Mouse (Mus musculus) common myeloid progenitor, adult 5-6 weeks (primary cell): Measurements from ENCODE around the gene Ubxn10. TPM values are rescaled to one million over a fixed set of nuclear protein-coding genes. Genes with fewer than 3 reads are reported as not detected.

Experiments
- ATAC-seq: replicated peaks from 2 replicates; pipeline ENCODE4 v1.8.0; 2016; ENCODE audit warnings: low read depth, mild to moderate bottlenecking, moderate TSS enrichment, inconsistent platforms; ENCODE audit not compliant: poor library complexity, severe bottlenecking
- total RNA-seq: library from RNA; stranded (forward); fragments of 200-1000, 187-1606 nt; gene quantifications from 2 replicates; pipeline ENCODE4 v1.2.3, GENCODE M21; 2017

Gene Ubxn10
- total RNA-seq, 1 experiment from 2014 or later: not detected

- ATAC-seq: no peak
These were observed 66.7 kb downstream of the Ubxn10 start for GRCm38 (mm10) chr4:138670093-138670889.

DNA sequence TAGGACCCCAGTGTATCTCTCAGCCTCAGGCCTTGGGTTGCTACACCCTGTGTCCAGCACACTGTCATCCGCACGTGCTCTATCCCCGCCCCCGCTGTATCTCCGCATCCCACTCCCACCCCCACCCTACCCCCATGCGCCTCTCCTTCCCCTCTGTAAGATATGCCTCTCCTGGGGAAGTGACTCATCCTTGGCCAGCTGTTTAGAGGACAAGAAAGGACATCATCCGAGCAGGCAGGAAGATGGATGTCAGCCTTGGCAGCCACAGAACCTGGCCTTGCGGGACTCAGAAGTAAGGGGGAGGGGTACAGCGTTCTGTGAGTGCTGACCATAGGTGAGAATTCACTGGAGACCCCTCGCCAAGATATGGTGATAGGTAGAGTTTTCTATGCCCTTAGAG is 70.4 kb downstream of the Ubxn10 start:
- no peak for ATAC-seq

DNA sequence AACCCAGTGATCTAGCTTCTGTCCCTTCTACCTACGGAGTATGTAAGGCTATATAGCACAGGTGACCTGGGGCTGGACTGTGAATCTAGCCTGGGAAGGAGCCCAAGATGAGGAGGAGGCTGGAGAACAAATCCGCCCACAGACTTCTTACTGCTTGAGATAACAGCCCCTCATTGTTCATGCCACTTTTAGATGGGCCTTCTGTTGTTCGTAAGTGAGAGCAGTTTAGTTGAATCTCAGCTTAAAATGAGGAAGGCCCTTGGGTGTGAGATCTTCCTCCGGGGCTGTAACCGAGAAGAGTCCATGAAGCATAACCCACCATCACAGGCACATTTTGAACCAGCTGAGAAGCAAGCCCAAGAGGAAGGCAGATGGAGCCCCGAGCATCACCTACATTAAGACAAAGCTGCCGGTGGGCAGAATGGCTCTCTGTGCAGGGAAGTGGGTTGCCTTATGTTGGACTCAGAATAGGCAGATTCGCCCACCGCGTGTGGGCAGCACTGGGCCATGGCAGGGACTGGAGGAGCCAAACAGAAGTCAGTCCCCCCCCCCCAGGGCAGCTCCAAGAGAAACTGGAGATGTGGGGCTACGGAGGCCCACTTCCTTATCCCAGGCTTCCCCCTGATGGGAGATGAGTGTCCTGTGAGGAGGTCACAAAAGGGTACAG is 76.9 kb downstream of the Ubxn10 start:
- no peak for ATAC-seq

Other genes with a start within 250 kb of the Ubxn10 start
- gene Vwa5b1, start 101.3 kb downstream of the Ubxn10 start, total RNA-seq: not detected in 2 replicates
- not detected in 2 replicates for gene Pla2g2c, start 12.4 kb downstream of the Ubxn10 start, total RNA-seq
- gene Pla2g2f, start 20.5 kb upstream of the Ubxn10 start, total RNA-seq: not detected in 2 replicates
- not detected in 2 replicates for gene Pla2g2d, start 38.6 kb upstream of the Ubxn10 start, total RNA-seq
- not detected in 2 replicates for gene Pla2g5, start 126.3 kb upstream of the Ubxn10 start, total RNA-seq
- gene Gm13030, start 136.8 kb upstream of the Ubxn10 start, total RNA-seq: not detected in 2 replicates
- not detected in 2 replicates for gene Pla2g2e, start 140.8 kb upstream of the Ubxn10 start, total RNA-seq
- gene Otud3, start 176.8 kb upstream of the Ubxn10 start, total RNA-seq: 1.4 and 5.6 TPM in 2 replicates
- gene Rnf186, start 229.9 kb upstream of the Ubxn10 start, total RNA-seq: not detected in 2 replicates
- 16.4 and 28.0 TPM in 2 replicates for gene Tmco4, start 235.7 kb upstream of the Ubxn10 start, total RNA-seq